Mouse (Mus musculus) brain, embryonic 14.5 days (tissue): ENCODE measurements around the gene Zfp11. TPM values are rescaled to one million over a fixed set of nuclear protein-coding genes. Genes with fewer than 3 reads are reported as not detected.
"Not testable (repeated sequence)": the region's sequence is repeated elsewhere in the genome, so short reads cannot be mapped to it uniquely, and the experiment has no call there.

Source experiments
- DNase-seq: peaks from one replicate; pipeline ENCODE4 v3.0.0-alpha.2; 2011; ENCODE audit warnings: low read depth
- CTCF ChIP-seq: fragments of 200-500 bp; IDR thresholded peaks from 2 replicates; pipeline ENCODE4 v1.5.1; 2012; ENCODE audit warnings: inconsistent platforms, mild to moderate bottlenecking, moderate library complexity, borderline replicate concordance; ENCODE audit not compliant: insufficient read depth, insufficient read length; ENCODE audit errors: extremely low read depth
- POLR2A ChIP-seq: fragments of 200-500 bp; IDR thresholded peaks from 2 replicates; pipeline ENCODE4 v1.6.1; 2012; ENCODE audit warnings: mild to moderate bottlenecking, inconsistent platforms, borderline replicate concordance; ENCODE audit not compliant: poor library complexity, insufficient read depth, insufficient read length, severe bottlenecking; ENCODE audit errors: extremely low read depth
- polyA plus RNA-seq: library from polyadenylated mRNA; depleted of rRNA; stranded (reverse); fragments of >200 nt; gene quantifications from 2 replicates; pipeline ENCODE4 v1.2.3, GENCODE M21; 2012; rRNA removed

Gene Zfp11
- polyA plus RNA-seq, 1 experiment: 7.5 TPM

GRCm38 (mm10) chr5:129666271-129666909, 3.5 kb downstream of the Zfp11 start:
- TF ChIP-seq POLR2A: no peak
- no peak for TF ChIP-seq CTCF
- DNase-seq: no peak

GRCm38 (mm10) chr5:129664090-129664489, 5.8 kb downstream of the Zfp11 start:
- no peak for TF ChIP-seq POLR2A
- no peak for DNase-seq

- no peak for TF ChIP-seq POLR2A
- TF ChIP-seq CTCF: no peak
- no peak for DNase-seq
Observed at GRCm38 (mm10) chr5:129657931-129658330, 12.0 kb downstream of the Zfp11 start.

- DNase-seq: no peak
- no peak for TF ChIP-seq CTCF
- no peak for TF ChIP-seq POLR2A
Observed at GRCm38 (mm10) chr5:129657016-129657415, 12.9 kb downstream of the Zfp11 start.

- no peak for DNase-seq
- no peak for TF ChIP-seq POLR2A
- TF ChIP-seq CTCF: no peak
Observed at GRCm38 (mm10) chr5:129650858-129651257, 19.0 kb downstream of the Zfp11 start.

GRCm38 (mm10) chr5:129632270-129633250, 37.3 kb downstream of the Zfp11 start:
- DNase-seq: not testable (repeated sequence)

GRCm38 (mm10) chr5:129626586-129626985, 43.3 kb downstream of the Zfp11 start:
- not testable (repeated sequence) for DNase-seq

GRCm38 (mm10) chr5:129626099-129626498, 43.8 kb downstream of the Zfp11 start:
- TF ChIP-seq POLR2A (no peak), CTCF (no peak)
- no peak for DNase-seq

DNA sequence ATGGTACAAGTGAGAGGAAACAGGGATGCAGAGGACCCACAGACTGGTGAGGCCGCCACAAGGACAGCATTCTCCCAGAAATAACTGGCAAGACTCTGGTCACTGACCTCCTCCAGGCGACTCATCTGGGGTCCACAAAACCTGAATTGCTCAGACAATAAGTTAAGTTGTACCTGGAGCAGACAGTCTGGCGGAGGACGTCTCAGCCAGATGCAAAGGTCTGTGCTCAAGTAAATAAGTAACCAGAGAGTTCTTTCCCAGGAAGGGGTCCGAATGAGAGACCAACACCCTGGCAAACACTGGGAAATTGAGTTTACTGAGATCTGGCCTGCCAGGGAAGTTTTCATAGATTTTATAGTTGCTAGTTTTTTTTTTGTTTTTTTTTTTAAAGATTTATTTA, 48.5 kb downstream of the Zfp11 start:
- no peak for DNase-seq

GRCm38 (mm10) chr5:129620600-129620999, 49.3 kb downstream of the Zfp11 start:
- DNase-seq: not testable (repeated sequence)

More for the DNA sequence above, 48.5 kb downstream of the Zfp11 start:
- TF ChIP-seq CTCF (no peak), POLR2A (no peak)

- TF ChIP-seq POLR2A (no peak), CTCF (peak; percentile 81; the same call in 1 of the 2 replicates)
- DNase-seq: peak; percentile 88
Observed at GRCm38 (mm10) chr5:129611060-129611459, 58.8 kb downstream of the Zfp11 start.

- TF ChIP-seq POLR2A (no peak), CTCF (no peak)
Observed at GRCm38 (mm10) chr5:129607476-129607875, 62.4 kb downstream of the Zfp11 start.

More at GRCm38 (mm10) chr5:129607476-129607875, 62.4 kb downstream of the Zfp11 start:
- no peak for DNase-seq

Other genes starting within 250 kb of the Zfp11 start
- 199 and 207 TPM in 2 replicates for gene Sfswap, start 168.9 kb downstream of the Zfp11 start, polyA plus RNA-seq
- 14.7 and 21.1 TPM in 2 replicates for gene Mmp17, start 85.9 kb downstream of the Zfp11 start, polyA plus RNA-seq
- not detected in 2 replicates for gene Sept14, start 38.4 kb upstream of the Zfp11 start, polyA plus RNA-seq
- 116 and 127 TPM in 2 replicates for gene Mrps17, start 45.4 kb upstream of the Zfp11 start, polyA plus RNA-seq
- 66.5 and 68.8 TPM in 2 replicates for gene Nipsnap2, start 55.0 kb upstream of the Zfp11 start, polyA plus RNA-seq
- gene Psph, start 117.3 kb upstream of the Zfp11 start, polyA plus RNA-seq: 16.6 and 21.7 TPM in 2 replicates
- gene Sumf2, start 176.9 kb upstream of the Zfp11 start, polyA plus RNA-seq: 26.6 and 26.9 TPM in 2 replicates
- 761 and 1,401 TPM in 2 replicates for gene Chchd2, start 217.4 kb upstream of the Zfp11 start, polyA plus RNA-seq
- 13.9 and 14.8 TPM in 2 replicates for gene Zbed5, start 225.6 kb upstream of the Zfp11 start, polyA plus RNA-seq
- gene Phkg1, start 228.4 kb upstream of the Zfp11 start, polyA plus RNA-seq: 0.14 and 0.24 TPM in 2 replicates
- 4.5 and 9.0 TPM in 2 replicates for gene Nupr1l, start 238.4 kb upstream of the Zfp11 start, polyA plus RNA-seq